Mouse (Mus musculus) thymus, postnatal 0 days (tissue): ENCODE results near the gene Gm13030. TPM values are rescaled to one million over a fixed set of nuclear protein-coding genes. Genes with fewer than 3 reads are reported as not detected.
"Not testable (repeated sequence)": the region's sequence is repeated elsewhere in the genome, so short reads cannot be mapped to it uniquely, and the experiment has no call there.

Experiments used
- DNase-seq: peaks from one replicate; pipeline ENCODE4 v3.0.0-alpha.2; 2015; ENCODE audit warnings: low spot score
- polyA plus RNA-seq: library from polyadenylated mRNA; unstranded; fragments of >200 nt; fragmentation: Nextera tagmentation; extraction: Ambion mirVana; gene quantifications from 2 replicates; pipeline ENCODE4 v1.2.1, GENCODE M21; 2015

The Gm13030 gene
- polyA plus RNA-seq = not detected in 2 replicates

GRCm38 (mm10) chr4:138873864-138874263 lies at the start of gene Gm13030:
TSS of gene Gm13030 (minus strand) at chr4:138873964.
- DNase-seq = no peak

- peak; percentile 90 for DNase-seq
Observed at GRCm38 (mm10) chr4:138922131-138922459, 48.3 kb upstream of the Gm13030 start.

- no peak for DNase-seq
Observed at GRCm38 (mm10) chr4:138921254-138922130, 47.7 kb upstream of the Gm13030 start.

- DNase-seq = no peak
Observed at GRCm38 (mm10) chr4:138917282-138917681, 43.5 kb upstream of the Gm13030 start.

GRCm38 (mm10) chr4:138913797-138914196 lies 40.0 kb upstream of the Gm13030 start, which contains the start of gene Otud3:
TSS of gene Otud3 (minus strand) at chr4:138913945.
- DNase-seq = peak; percentile 94

GRCm38 (mm10) chr4:138913141-138913787 lies 39.5 kb upstream of the Gm13030 start:
- DNase-seq = no peak

GRCm38 (mm10) chr4:138905624-138906337 lies 32.0 kb upstream of the Gm13030 start:
- DNase-seq = no peak

GRCm38 (mm10) chr4:138899361-138899760 lies 25.6 kb upstream of the Gm13030 start:
- DNase-seq = no peak

GRCm38 (mm10) chr4:138893789-138894188 lies 20.0 kb upstream of the Gm13030 start:
- not testable (repeated sequence) for DNase-seq

GRCm38 (mm10) chr4:138892655-138893054 lies 18.9 kb upstream of the Gm13030 start:
- no peak for DNase-seq

- DNase-seq = no peak
Observed at GRCm38 (mm10) chr4:138889635-138890034, 15.9 kb upstream of the Gm13030 start.

- no peak for DNase-seq
Observed at GRCm38 (mm10) chr4:138889165-138889564, 15.4 kb upstream of the Gm13030 start.

GRCm38 (mm10) chr4:138884261-138884660 lies 10.5 kb upstream of the Gm13030 start:
- DNase-seq = peak; percentile 68

- no peak for DNase-seq
Observed at GRCm38 (mm10) chr4:138882179-138882578, 8.4 kb upstream of the Gm13030 start.

- no peak for DNase-seq
Observed at GRCm38 (mm10) chr4:138880811-138881584, 7.2 kb upstream of the Gm13030 start.

- no peak for DNase-seq
Observed at GRCm38 (mm10) chr4:138879808-138880207, 6.0 kb upstream of the Gm13030 start.

GRCm38 (mm10) chr4:138878783-138879182 lies 5.0 kb upstream of the Gm13030 start:
- DNase-seq = no peak

GRCm38 (mm10) chr4:138877731-138878130 lies 4.0 kb upstream of the Gm13030 start, which contains the start of gene Pla2g2e:
TSS of gene Pla2g2e (plus strand) at chr4:138877942.
- no peak for DNase-seq

GRCm38 (mm10) chr4:138875986-138876385 lies 2.2 kb upstream of the Gm13030 start:
- DNase-seq = no peak

GRCm38 (mm10) chr4:138875275-138875674 lies 1.5 kb upstream of the Gm13030 start:
- DNase-seq = not testable (repeated sequence)

- DNase-seq = no peak
Observed at GRCm38 (mm10) chr4:138868666-138869065, 5.1 kb downstream of the Gm13030 start.
